Mouse (Mus musculus) adrenal gland, postnatal 25 days (tissue): ENCODE measurements around the gene Cox5b. TPM values are rescaled to one million over a fixed set of nuclear protein-coding genes. Genes with fewer than 3 reads are reported as not detected.
A peak's percentile ranks its signal among the peaks of the same experiment; 100 is the strongest.
"Not testable (repeated sequence)": the region's sequence is repeated elsewhere in the genome, so short reads cannot be mapped to it uniquely, and the experiment has no call there.

Experiments
- DNase-seq: peaks from one replicate; pipeline ENCODE4 v3.0.0; 2021; ENCODE audit warnings: mixed read lengths
- long read RNA-seq: library from polyadenylated mRNA; stranded (forward); transcript quantifications from one replicate; pipeline ENCODE4 v2.0.0, GENCODE M21; 2021
- total RNA-seq: library from RNA; stranded (reverse); gene quantifications from 2 replicates; pipeline ENCODE4 v1.2.3, GENCODE M21; 2021

The Cox5b gene
- 788 and 983 TPM in 2 replicates for total RNA-seq
- long read RNA-seq, transcript Cox5b-204 (4 exons, 865 nt) = major isoform, 364 of 387 reads
- long read RNA-seq, partial matches to known transcripts = 19 of 387 reads
- long read RNA-seq, other reads (novel, unspliced or antisense) = 3 of 387 reads

DNA sequence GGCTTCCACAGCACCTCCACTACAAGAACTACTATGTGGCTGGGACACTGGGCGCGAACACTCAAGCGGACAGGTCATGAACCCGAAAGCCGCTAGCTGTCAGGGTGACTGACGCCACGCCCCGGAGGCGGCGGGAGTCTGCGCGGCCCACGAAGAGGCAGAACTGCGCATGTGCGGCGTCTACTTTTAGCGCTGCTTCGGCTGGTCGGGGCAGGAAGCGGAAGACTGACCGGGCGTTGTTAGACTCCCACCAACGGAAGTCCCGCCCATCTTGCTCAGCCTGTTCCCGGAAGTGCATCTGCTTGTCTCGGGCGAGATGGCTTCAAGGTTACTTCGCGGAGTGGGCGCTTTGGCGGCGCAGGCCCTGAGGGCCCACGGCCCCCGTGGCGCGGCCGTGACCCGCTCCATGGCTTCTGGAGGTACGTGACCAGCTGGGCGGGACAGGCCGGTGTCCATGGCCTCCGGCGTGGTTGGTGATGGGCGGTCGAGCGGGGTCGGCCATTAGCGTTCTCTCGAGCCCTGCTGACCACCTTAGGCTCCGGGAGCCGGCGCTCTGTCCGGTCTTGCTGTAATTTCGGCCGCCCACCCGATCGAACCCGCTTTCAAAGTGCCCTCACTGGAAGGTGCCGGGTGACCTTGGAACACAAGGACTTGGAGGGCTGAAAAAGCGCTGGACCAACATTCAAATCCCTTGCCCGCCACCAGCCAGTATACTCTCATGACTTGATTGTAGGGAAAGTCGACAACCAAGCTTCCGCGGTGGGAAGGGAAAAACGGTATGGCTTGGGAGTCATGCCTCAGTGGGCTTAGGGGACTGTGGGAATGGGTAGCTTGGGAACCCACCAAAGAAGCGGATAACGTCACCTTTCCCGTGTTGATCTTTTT, at the start of gene Cox5b:
Gene Cox5b (plus strand): TSS at position 179 of the 885 bp plus-strand sequence.
- peak; percentile 97 for DNase-seq

DNA sequence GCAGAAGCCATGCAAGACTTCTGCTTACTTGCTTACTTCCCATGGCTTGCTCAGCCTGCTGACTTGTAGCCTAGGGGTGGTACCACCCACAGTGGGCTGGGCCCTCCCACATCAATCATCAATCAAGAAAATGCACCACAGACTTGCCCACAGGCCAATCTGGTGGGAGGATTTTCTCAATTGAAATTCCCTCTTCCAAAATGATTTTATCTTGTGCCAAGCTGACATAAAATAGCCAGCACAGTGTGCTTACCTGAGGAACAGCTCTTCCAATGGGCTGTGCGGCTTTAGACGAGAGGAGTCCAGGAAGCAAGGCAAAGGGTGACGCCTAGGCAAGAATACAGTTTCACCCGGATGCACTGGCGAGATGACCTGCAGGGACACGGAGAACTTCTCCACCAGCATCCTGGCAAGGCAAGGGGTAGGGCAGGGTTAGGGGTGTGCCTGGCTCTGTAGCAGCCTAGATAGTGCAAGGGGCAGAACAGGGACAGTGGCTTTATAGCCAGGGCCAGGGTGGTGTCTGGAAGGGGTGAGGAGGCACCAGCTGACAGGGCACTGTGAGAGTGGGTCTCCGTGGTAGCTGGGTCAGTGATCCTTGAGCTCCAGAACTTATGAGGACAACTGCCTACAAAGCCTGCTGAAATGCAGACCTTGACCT, 47.2 kb upstream of the Cox5b start:
- no peak for DNase-seq

DNA sequence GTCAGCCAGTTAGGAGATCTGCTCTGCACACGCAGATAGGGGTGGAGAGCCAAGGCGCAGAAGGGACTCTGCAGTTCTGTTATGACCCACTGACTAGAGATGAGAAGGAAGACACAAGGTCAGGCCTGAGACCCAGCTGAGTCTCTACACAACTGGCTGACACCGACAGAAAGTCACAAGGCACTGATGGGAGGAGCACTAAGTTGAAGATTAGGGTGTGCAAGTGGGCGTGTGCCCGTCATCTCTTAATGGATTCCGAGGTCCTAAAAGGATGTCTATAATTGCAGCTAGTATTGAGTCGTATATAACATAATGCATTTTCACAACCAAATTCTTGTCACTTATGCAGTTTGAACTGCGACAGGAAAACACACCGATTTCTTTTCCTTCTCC, 46.6 kb upstream of the Cox5b start:
- no peak for DNase-seq

DNA sequence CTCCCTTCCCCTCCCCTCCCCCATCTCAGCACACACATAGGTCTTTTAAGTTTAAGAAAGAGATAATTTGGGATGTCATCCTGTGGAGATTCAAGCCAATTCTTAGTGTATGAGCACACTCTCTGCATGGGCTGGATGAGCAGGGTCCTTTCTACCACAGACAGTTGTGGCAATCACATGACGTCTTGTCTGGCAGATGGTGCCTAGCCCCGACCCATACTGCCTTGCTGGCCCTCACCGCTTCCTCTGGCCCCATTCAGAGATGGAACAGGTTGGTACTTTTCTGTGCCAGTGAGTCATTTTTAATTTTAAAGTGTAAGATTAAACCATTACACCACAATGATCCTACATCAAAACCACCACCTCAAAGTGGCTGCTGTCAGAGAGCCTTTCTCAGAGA, 45.0 kb upstream of the Cox5b start:
- DNase-seq = no peak

DNA sequence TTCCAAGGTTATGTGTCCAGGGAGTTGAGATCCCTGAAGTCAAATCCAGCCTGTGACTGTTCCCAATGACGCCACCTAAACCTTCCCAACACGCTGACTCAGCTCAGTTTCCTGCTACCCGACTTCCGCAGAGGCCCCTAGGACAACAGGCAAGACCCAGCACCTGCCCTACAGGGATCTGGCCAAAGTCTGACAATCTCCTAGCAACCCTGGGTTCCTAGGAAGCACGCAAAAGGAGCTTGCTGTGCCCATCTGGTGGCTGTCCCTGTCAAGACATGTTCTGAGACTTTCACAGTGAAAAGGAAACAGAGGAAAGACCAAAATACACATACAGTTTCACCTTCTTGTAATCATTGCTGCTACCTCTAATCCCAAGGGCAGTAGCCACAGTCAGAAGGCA, 43.6 kb upstream of the Cox5b start:
- no peak for DNase-seq

DNA sequence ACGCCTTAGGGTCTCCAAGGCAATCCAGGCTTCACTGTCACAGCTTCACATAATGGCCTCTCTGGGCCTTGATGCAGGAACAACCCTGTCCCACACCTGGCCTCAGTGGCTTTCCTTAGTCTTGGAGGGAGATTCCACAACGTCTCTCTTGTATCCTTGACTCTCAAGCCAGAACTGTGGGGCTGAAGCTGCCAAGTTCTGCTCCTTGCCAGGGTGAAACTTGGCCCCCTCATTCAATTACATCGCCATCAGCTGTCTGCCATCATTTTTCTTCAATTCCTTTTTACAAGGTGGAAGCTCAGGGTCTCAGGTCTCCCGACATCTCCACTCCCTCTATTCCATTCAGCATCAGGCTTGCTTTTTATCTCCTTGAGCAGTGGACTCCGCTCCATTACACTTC, 36.2 kb upstream of the Cox5b start:
- DNase-seq = no peak

DNA sequence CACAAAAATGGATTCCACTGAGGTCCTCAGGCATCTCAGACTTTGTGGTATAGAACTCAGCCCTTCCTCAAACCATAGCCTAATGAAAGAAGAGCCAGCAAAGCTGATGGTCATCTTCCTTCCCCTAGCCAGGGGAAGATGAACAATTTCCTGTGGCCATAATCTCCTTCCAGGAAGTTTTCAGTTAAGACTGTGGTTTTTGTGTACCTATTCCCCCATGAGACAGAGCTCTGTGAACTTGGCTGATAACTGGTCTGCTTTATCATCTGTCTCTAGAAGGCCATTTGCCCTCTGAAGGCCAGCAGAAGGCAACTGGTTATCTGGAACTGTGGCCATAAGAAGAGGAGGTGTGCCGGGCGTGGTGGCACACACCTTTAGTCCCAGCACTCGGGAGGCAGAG, 35.0 kb upstream of the Cox5b start:
- no peak for DNase-seq

DNA sequence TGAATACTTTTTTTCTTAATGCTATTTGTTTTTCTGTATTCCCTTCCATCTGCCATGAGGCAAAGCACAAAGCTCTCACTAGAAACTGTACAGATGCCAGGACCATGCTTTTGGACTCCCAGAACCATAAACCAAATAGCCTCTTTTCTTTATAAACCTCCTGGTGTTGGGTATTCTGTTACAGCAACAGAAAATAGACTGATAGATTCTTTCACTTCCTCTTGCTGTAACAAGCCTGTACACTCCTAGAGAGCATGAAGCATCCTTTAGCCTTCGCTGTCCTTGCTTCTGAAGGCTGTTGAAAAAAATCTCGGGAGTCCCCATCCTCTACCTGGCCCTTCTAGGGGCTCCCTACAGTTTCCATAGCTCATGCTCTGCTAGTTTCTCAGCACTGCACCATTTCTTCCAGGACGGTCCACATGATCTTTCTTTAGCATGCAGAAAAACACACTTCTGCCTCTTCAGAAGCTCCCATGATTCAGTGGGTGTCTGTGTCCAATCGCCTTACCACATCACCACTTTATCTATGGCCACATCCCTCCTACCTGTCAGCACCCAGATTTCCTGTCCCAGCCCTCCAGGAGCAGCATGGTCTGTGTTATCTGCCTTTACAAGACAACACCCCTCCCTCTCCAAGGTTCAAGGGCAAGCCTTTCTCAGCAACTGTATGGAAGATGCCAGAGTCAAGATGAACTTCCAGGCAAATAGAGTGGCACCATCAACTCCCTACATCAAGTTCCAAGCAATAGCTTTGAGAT, 33.4 kb upstream of the Cox5b start:
- DNase-seq = no peak

DNA sequence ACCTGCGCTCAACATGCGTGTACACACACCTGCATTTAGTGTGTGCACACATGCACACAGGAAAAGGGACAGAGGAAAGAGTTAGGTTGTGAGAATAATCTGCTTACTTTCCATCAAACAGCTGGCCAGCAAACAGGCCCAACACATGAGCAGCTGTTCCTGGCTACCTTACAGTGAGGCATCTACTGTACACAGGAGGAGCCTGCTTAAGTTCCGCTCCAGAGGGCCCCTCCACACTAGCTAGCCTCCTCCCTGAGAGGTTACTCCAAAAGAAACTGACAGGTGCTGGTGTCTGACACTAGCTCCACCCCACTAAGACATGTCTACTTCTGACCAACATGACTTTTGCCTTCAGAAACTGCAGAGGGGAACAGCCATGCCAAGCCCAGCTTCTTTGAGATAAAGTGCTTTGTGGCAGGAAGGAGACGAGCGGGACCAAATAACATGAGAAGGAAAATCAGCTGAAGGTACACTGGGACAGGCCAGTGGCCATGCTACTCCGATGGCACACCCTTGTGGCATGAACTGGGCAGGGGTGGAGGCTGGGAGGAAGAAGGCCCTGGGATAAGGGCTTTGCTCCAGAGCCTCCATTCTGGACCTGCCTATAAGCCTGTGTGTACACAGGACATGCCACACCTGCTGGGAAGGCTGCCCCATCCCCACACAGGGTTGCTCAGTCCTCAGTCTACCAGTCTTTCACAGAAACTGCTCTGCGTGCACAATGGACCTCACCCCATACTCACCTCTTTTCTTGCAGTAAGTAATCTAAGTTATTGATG, 32.4 kb upstream of the Cox5b start:
- no peak for DNase-seq

DNA sequence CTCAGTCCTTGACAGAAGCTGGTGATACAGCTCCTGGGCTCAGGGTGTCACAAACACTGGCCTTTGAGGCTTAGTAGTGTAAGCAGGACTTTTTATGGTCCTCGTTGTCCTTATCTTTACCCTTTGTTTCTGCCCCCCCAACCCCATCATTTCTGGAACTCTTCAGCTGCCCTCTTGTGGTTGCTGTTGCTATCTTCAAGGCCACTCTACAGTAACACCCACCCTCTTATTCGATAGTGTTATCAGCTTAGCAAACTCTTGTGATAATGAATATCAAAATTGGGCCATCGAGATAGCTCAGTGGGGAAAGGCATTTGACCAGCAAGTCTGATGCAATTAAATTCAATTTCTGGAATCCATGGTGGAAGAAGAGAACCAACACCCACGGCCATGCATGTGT, 26.8 kb upstream of the Cox5b start:
- DNase-seq = no peak

DNA sequence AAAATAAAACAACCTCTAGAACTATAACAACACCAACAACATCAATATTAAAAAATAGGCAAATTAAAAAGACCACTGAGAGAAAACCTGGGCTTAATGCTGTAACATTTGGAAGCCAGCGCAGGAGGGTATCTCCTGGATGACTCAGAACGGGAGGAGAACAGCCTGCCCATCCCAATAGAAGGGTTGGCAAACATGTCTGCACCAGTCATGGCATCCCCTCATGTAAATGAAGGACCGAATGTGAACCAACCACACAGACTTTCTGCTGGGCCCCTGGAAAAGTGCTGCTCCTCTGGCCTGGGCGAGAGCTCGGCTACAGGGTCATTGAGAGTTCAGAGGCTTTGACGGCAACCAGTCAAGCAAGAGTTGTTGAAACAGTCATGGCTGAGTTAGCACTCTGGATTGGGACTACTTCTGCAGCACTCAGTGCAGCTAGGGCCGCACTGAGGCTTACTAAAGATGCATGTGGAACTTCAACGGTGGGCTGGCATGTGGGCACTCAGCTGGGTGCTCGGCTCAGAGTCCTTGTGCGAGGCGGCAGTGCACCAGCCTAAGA, 26.0 kb upstream of the Cox5b start:
- no peak for DNase-seq

DNA sequence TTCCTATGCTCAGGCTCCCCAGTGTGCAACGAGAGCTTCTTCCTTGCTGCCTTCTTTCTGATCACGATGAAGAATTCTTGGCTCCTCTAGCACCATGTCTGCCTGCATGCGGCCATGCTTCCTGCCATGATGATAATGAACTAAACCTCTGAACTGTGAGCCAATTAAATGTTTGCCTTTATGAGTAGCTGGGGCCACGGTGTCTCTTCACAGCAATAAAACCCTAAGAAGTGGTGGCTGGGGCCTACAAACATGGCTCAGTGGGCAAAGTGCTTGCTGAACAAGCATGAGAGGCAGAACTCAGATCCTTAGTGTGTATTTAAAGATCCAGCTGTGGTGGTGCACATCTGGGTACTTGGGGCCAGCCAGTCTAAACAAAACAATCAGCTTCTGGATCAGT, 25.3 kb upstream of the Cox5b start:
- DNase-seq = no peak

DNA sequence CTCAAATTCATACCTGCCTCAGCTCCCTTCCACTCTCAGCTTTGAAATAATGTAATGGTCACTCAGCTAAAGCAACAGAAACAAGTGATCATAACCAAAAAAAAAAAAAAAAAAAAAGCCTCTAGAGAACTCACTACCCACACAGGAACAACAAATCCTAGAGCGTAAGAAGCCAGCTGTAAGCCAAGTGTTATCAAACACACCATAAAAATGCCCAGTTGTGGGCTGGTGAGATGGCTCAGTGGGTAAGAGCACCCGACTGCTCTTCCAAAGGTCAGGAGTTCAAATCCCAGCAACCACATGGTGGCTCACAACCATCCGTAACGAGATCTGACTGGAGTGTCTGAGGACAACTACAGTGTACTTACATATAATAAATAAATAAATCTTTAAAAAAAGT, 23.2 kb upstream of the Cox5b start:
- not testable (repeated sequence) for DNase-seq

DNA sequence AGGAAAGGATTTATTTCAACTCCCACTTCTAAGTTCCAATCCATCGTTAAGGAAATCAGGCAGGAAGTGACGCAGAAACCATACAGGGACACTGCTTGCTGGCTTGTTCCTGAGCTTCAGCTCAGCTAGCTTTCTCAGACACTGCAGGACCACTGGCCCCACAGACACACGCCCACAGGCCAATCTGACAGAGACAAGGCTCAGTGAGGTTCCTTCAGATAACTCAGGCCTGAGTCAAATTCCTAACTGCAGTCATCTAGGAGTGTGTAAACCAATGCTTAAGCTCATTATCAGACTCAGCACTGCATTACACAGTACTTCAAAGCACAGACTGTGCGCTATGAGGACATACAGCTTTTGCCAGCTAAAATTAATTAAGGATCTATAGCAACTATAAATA, 21.0 kb upstream of the Cox5b start:
- no peak for DNase-seq

DNA sequence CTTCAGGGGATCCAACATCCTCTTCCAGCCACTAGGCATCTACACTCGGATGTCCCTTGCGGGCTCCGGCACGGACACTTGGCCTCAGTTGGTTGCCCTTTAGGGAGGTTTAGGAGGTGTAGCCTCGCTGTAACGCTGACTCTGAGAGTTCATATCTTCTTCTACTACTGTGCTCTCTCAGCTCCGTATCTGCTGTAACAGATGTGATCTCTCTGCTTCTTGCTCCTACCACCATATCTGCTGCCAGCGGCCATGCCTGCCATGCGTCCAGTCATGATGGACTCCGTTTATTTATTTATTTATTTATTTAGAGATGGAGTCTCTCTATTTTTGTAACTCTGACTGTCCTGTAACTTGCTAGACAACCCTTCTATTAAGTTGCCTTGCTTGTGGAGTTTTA, 20.0 kb upstream of the Cox5b start:
- no peak for DNase-seq

DNA sequence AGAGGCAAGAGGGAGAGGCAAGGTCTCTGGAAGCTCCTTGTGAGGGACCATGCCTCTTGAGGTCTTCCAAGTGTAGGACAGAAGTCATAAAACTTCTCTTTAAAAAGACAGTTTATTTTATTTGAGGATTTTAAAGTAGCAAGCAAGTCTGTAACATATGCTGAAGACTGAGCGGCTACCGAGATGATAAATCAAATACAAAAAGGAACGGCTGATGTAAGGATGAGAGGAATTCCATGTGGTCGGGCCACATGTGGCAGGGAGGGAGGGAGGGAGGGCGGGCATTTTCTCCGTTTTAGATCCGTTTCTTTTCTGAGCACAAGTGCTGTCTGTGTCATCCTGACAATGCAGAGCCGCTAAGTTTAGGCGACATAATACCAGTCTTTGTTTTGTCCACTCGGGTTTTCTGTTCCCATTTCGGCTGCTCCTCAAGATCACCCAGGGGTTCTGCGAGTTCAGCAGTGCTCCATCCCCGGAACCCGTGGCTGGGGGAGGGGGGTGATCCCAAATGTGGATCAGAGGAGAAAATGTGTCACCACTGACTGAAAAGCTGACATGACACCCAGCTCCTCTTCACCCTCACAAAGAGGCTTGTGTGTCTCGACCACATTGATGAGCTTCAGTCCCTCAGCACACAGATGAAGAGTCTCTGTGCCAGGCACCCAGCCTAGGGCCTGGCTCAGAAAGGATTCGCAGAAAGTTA, 18.4 kb upstream of the Cox5b start:
- no peak for DNase-seq

DNA sequence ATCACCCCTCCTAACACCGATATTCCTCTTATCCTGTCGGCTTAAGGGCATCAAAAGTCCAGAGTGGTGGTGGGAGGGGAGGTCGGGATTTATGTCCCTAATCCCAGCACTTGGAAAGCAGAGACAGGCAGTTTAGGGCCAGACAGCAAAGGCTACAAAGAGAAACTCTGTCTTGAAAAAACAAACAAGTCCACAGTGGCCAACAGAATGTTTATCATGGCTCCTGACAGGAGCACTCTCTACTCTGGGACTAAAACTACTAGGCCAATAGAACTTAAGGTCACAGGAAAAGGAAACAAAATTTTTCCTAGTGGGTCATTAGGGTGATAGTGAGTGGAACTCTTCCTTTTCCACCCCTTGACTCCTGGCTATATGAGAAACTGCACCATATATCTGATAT, 16.3 kb upstream of the Cox5b start:
- no peak for DNase-seq

DNA sequence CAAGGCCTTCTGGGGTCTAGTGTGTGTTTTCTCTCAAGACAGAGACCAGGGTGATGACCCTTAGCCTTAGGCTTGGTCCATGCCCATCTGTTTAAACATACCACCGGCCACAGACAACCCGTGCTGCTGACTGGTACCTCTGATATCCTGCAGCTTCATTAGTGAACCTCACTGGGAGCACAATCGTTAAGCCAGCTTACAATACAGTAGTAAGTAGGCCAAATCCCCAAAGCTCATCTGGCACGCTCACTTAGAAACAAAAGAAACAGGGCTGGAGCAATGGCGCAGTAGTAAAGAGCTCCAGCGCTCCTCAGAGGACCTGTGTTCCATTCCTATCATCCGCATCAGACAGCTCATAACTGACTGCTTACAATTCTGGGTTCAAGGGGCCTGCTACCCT, 10.4 kb upstream of the Cox5b start:
- DNase-seq = no peak

DNA sequence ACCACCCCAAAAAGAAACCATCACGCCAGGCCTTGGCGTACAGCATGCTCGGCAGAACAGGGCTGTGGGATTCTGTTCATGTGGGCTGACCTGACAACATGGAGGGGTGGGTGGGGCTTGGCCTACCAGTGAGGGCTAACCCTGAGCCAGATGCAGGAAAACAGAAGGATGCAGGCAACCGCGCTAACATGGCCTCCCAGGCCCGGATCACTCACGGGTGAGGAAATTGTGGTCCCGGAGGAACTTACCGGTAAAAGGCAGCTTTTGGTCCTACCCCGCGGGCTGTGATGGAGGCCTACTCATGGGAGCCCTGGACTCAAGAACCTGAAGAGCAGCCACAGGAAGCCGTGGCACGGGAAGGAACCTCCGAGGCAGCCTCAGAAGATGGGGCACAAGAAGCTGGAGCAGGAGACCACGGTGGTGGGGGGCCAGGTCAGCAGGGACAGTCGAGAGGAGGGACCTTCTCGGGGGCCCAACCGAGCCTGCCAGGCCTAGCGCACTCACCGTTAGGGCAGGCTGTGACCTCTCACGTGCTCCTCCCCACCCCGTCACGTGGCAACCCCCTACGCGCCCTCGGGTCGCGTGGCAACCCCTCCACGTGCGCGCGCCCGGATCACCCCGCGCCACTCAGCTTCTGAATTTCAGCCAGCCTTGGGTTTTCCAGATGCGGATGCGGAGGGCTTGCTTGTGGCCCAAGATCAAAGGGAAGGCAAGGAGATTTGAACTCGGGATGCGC, 8.5 kb upstream of the Cox5b start, which contains the start of gene Fam178b:
Gene Fam178b (minus strand): TSS at position 564 of the 736 bp plus-strand sequence.
- DNase-seq = no peak

DNA sequence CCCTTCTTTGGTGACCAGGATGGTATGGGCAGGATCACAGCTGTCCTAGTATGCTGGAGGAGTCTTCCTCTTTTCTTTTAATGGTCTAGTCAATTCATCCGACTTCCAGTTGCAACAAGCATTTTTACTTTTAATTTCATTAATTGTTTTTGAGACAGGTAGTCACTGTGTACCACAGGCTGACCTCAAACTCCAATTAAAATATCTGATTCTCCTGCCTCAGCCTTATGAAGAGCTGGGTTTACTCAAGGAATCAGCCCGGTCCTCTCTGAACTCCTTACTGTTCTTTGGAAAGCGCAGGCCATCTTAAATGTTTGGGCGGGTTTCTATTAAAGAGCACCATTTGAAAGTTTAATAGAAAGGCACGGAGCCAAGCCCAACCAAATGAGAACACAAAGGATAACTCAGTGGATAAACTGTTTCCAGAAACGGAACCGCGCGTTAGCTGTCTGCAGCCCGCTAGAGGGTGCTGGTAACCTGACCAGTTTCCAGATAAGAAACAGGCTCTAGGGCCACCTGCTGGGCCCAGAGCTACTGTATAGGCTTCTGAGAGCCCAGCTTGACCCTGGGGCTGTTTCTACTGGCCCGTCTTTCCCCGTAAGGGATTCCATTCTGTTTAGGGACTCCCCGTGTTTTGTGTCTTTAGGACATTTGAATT, 7.3 kb upstream of the Cox5b start:
- DNase-seq = peak; percentile 77
